Mouse (Mus musculus): Measurements from ENCODE around the gene Tmem217. TPM values are rescaled to one million over a fixed set of nuclear protein-coding genes. Genes with fewer than 3 reads are reported as not detected.
A peak's percentile ranks its signal among the peaks of the same experiment; 100 is the strongest.

Tmem217 gene
- polyA plus RNA-seq, 1 experiment from 2014 or later, result 0.39 TPM

DNA sequence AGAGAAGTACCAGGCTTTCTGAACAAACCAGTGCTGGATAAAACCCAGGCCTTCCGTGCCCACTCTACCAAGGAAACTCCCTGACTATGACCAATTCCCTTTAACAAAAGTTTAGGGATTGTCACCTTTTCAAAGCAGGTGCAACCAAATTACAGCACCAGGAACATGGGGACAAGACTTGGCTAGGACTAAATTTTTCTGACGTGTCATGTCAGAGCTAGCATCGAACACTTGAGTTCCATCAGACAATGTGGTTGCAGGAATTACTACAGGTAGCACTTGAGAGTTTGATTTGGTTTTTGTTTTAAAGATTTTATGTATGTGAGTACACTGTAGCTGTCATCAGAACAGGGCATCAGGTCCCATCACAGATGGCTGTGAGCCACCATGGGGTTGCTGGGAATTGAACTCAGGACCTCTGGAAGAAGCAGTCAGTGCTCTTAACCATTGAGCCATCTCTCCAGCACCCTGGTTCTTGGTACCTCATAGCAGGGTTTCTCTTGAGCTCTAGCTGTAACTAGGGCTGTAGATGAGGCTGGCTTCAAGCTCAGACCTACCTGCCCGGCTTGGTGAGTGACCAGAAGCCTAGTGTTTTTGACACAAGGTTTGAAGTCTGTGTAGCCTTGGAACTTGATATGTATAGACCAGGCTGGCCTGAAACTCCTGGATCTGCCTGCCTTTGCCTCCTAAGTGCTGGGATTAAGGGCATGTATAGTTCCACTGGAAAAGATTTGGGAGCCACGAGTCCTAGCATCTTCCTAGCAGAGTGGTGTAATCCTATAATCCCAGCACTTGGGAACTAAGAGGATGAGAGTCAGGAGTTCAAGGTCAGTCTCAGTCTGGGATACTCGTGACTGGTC, 55.7 kb downstream of the Tmem217 start:
- WGBS, result 83% methylated on average over 6 of the region's 6 CpGs
- Histone ChIP-seq H3K27ac (ENCODE audit: low read depth, low read length) (no peak overlapping the region), H3K4me2 (ENCODE audit: low read depth, low read length) (no peak overlapping the region), H3K4me1 (ENCODE audit: control insufficient read depth, insufficient read depth, low read length) (peaks cover 7% of the 10 kb centered on the region; the same call in 1 of the 2 replicates), H3K4me3 (ENCODE audit: low read depth, low read length) (no peak overlapping the region), H3K27me3 (ENCODE audit: control insufficient read depth, insufficient read depth, low read length) (no peaks in the 10 kb centered on the region), H3K36me3 (ENCODE audit: control insufficient read depth, insufficient read depth, low read length) (peaks cover 7% of the 10 kb centered on the region; the same call in 1 of the 2 replicates), H3K9me3 (ENCODE audit: control insufficient read depth, low read length) (no peaks in the 10 kb centered on the region), H3K9ac (replicated peaks; ENCODE audit: low read depth, low read length) (no peak overlapping the region)
- ATAC-seq (ENCODE audit: low read depth), result no peak

DNA sequence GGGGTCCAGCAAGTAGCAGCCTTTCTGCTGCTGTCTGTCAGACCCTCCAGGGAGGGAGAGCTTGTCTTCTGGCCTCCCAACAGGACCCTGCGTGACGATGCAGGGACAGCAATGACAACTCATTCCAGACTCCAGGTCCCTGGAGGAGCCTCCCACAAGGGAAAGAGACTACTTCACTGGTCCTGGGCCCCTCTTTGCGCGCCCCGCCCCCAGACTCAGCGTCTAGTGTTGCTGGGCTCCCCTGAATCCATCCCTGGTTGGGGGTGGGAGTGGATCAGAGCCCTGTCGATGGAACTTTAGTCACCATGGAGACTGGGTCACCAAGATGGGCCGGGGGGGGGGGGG, 57.5 kb downstream of the Tmem217 start:
- Histone ChIP-seq H3K4me3 (ENCODE audit: low read depth, low read length) (no peak overlapping the region), H3K36me3 (ENCODE audit: control insufficient read depth, insufficient read depth, low read length) (peaks cover 7% of the 10 kb centered on the region; the same call in 1 of the 2 replicates), H3K9me3 (ENCODE audit: control insufficient read depth, low read length) (no peaks in the 10 kb centered on the region), H3K4me1 (ENCODE audit: control insufficient read depth, insufficient read depth, low read length) (peaks cover 7% of the 10 kb centered on the region; the same call in 1 of the 2 replicates), H3K27ac (ENCODE audit: low read depth, low read length) (no peak overlapping the region), H3K9ac (replicated peaks; ENCODE audit: low read depth, low read length) (no peak overlapping the region), H3K4me2 (ENCODE audit: low read depth, low read length) (no peak overlapping the region), H3K27me3 (ENCODE audit: control insufficient read depth, insufficient read depth, low read length) (no peaks in the 10 kb centered on the region; the same call in 1 of the 2 replicates)
- ATAC-seq (ENCODE audit: low read depth), result no peak
- WGBS, result 59% methylated on average over 7 of the region's 8 CpGs

DNA sequence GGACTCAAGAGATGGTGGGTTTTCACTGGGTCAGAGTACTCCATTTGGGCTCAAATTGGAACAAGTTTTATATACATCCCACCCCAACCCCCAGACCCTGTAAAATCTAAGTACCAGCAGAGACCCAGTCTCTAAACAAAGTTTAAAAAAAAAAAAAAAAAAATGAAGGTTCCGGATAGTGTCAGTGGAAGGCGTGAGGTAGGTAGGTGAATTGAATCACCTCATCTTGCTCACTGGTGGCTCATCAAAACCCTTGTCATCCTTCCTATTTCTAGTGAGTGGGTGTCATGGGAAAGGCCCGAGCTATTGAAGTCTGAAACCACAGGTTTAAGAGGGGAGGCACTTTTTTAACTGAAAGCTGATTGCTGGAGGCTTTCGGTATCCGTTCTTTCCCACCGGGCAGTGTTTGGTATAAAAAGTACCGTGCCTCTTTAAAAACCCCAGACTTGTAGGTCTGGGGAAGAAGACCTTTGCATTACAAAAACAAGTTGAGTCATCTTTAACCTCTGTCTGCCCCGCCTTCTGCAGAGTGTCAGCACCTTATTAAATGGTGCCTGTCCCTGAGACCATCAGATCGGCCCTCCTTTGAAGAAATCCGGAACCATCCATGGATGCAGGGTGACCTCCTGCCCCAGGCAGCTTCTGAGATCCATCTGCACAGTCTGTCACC, 58.0 kb downstream of the Tmem217 start:
- H3K4me3 ChIP-seq (ENCODE audit: low read depth, low read length), result no peak overlapping the region
- peaks cover 8% of the 10 kb centered on the region for H3K4me1 ChIP-seq (ENCODE audit: control insufficient read depth, insufficient read depth, low read length)
- H3K27ac ChIP-seq (ENCODE audit: low read depth, low read length), result no peak overlapping the region
- H3K36me3 ChIP-seq (ENCODE audit: control insufficient read depth, insufficient read depth, low read length), result peaks cover 7% of the 10 kb centered on the region; the same call in 1 of the 2 replicates
- no peak overlapping the region for H3K9ac ChIP-seq (replicated peaks; ENCODE audit: low read depth, low read length)
- H3K27me3 ChIP-seq (ENCODE audit: control insufficient read depth, insufficient read depth, low read length), result no peaks in the 10 kb centered on the region; the same call in 1 of the 2 replicates
- 76% methylated on average over 10 of the region's 10 CpGs for WGBS
- no peak overlapping the region for H3K4me2 ChIP-seq (ENCODE audit: low read depth, low read length)
- ATAC-seq (ENCODE audit: low read depth), result no peak
- H3K9me3 ChIP-seq (ENCODE audit: control insufficient read depth, low read length), result no peaks in the 10 kb centered on the region

DNA sequence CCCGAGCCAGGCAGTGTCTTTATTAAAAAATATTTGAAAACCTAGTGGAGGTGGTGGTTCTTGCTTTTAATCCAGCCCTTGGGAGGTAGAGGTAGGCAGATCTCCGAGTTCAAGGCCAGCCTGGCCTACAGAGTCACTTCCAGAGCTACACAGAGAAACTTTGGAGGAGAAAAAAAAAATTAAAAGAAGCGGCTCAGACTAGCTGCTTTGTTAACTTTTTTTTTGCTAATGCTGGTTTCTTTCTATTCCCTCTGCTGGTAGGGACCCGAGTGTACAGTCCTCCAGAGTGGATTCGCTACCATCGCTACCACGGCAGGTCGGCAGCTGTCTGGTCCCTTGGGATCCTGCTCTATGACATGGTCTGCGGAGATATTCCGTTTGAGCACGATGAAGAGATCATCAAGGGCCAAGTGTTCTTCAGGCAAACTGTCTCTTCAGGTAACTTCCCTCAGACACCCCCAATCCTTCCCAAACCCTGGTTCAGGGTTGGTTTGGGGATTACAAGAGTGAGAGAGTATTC, 58.7 kb downstream of the Tmem217 start:
- Histone ChIP-seq H3K4me1 (ENCODE audit: control insufficient read depth, insufficient read depth, low read length) (peaks cover 12% of the 10 kb centered on the region), H3K27me3 (ENCODE audit: control insufficient read depth, insufficient read depth, low read length) (no peaks in the 10 kb centered on the region; the same call in 1 of the 2 replicates), H3K4me2 (ENCODE audit: low read depth, low read length) (no peak overlapping the region), H3K4me3 (ENCODE audit: low read depth, low read length) (no peak overlapping the region), H3K36me3 (ENCODE audit: control insufficient read depth, insufficient read depth, low read length) (peaks cover 7% of the 10 kb centered on the region; the same call in 1 of the 2 replicates), H3K9me3 (ENCODE audit: control insufficient read depth, low read length) (no peaks in the 10 kb centered on the region), H3K9ac (replicated peaks; ENCODE audit: low read depth, low read length) (no peak overlapping the region), H3K27ac (ENCODE audit: low read depth, low read length) (no peak overlapping the region)
- WGBS, result 70% methylated on average over 11 of the region's 11 CpGs
- ATAC-seq (ENCODE audit: low read depth), result no peak

DNA sequence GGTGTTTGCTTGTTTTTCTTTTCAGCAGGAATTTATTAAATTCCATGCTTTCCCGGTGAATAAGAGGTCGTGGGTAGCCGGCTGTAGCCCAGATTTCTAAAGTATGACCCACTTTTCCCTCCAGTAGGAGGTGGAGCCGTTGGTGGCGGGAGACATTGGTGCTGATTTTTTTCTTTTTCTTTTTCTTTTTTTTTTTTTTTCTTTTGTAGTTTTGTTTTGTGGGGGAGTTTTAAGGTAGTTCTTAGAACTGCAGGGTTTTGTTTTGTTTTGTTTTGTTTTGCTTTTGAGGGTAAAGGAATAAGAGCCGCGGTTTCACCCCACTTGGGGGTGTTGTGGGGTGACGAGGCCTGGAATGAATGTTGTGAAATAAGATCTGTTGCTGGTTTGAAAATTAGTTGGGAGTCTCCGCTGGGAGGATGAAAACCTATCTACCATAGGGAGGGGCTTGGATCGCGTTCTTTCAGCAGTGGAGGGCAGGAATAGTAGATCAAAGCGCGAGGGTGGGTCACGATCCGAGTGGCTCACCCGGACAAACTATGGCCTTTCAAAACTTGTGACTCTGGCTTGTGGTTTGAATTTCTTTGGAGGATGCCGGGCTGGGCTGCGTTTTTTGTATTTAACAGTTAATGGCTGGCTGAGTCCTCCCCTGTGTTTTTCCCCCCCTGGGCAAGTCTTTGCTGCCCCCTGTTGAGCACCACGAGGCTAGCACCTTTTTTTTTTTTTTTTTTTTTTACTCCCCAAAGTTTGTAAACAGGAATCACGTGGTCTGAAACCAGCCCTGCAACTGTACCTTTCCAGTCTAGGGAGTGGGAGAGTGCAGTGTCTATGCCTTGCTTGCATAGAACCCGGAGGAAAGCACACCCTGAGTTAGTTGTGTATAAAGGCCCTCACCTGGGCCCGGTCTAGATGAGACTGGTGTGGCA, 59.7 kb downstream of the Tmem217 start:
- no peak for ATAC-seq (ENCODE audit: low read depth)
- Histone ChIP-seq H3K4me3 (ENCODE audit: low read depth, low read length) (peak overlapping the region; percentile 90), H3K4me1 (ENCODE audit: control insufficient read depth, insufficient read depth, low read length) (peaks cover 12% of the 10 kb centered on the region), H3K4me2 (ENCODE audit: low read depth, low read length) (peak overlapping the region; percentile 90), H3K9me3 (ENCODE audit: control insufficient read depth, low read length) (no peaks in the 10 kb centered on the region), H3K27ac (ENCODE audit: low read depth, low read length) (no peak overlapping the region), H3K36me3 (ENCODE audit: control insufficient read depth, insufficient read depth, low read length) (peaks cover 7% of the 10 kb centered on the region; the same call in 1 of the 2 replicates), H3K27me3 (ENCODE audit: control insufficient read depth, insufficient read depth, low read length) (no peaks in the 10 kb centered on the region; the same call in 1 of the 2 replicates), H3K9ac (replicated peaks; ENCODE audit: low read depth, low read length) (peak overlapping the region; percentile 84)
- WGBS, result 1% methylated on average over 22 of the region's 22 CpGs

DNA sequence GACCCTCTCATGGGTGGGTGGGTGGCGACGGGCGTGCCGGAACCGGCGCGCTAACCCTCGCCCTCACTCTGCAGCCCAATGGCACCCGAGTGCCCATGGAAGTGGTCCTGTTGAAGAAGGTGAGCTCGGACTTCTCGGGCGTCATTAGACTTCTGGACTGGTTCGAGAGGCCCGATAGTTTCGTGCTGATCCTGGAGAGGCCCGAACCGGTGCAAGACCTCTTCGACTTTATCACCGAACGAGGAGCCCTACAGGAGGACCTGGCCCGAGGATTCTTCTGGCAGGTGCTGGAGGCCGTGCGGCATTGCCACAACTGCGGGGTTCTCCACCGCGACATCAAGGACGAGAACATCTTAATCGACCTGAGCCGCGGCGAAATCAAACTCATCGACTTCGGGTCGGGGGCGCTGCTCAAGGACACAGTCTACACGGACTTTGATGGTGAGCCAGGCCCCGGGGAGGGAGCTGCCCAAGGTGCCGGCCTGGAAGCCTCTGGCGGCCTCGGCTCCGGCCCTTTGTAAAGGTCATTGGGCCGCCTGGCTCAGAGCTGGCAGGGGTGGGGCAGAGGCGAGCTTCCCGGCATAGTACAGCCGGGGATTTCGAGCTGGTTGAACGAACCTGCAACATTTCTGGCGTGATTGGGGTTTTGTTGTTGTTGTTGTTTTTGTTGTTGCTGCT, 60.5 kb downstream of the Tmem217 start:
- Histone ChIP-seq H3K27ac (ENCODE audit: low read depth, low read length) (0 out of 2 replicates have a peak overlapping the region, but pooled peaks have one; percentile 87), H3K9me3 (ENCODE audit: control insufficient read depth, low read length) (no peaks in the 10 kb centered on the region), H3K36me3 (ENCODE audit: control insufficient read depth, insufficient read depth, low read length) (peaks cover 7% of the 10 kb centered on the region; the same call in 1 of the 2 replicates), H3K4me2 (ENCODE audit: low read depth, low read length) (peak overlapping the region; percentile 90), H3K4me1 (ENCODE audit: control insufficient read depth, insufficient read depth, low read length) (peaks cover 12% of the 10 kb centered on the region), H3K9ac (replicated peaks; ENCODE audit: low read depth, low read length) (peak overlapping the region; percentile 84), H3K27me3 (ENCODE audit: control insufficient read depth, insufficient read depth, low read length) (no peaks in the 10 kb centered on the region; the same call in 1 of the 2 replicates), H3K4me3 (ENCODE audit: low read depth, low read length) (peak overlapping the region; percentile 90)
- ATAC-seq (ENCODE audit: low read depth), result no peak; the same call in 1 of the 2 replicates
- WGBS, result under 1% methylated on average over 48 of the region's 48 CpGs

DNA sequence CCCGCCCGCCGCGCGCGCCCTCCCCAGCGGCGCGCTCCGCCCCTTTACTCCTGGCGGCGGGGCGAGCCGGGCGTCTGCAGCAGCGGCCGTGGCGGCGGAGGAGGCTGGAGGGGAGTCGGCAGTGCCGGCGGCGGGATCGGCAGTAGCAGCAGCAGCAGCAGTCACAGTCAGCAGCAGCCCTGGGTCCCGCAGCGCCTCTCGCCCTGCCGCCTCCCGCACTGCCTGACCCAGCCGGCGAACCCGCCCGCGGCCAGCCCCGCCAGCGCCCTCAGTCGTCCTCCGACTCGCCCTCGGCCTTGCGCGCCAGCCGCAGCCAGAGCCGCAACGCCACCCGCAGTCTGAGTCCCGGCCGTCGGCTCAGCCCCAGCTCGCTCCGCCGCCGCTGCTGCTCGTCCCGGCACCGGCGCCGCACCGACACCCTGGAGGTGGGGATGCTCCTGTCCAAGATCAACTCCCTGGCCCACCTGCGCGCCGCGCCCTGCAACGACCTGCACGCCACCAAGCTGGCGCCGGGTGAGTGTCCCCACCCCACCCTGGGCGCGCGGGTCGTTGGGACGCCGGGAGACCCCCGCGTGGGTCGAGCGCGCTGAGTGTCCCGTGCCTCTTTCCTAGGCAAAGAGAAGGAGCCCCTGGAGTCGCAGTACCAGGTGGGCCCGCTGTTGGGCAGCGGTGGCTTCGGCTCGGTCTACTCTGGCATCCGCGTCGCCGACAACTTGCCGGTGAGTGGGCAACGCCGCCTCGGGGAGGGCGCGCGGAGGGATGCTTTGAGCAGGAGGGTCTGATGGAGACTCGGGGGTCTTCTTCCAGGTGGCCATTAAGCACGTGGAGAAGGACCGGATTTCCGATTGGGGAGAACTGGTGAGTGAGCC, 61.2 kb downstream of the Tmem217 start, which contains the start of gene Pim1:
TSS of gene Pim1 (plus strand) at position 41 of the 869 bp plus-strand sequence.
- ATAC-seq (ENCODE audit: low read depth), result peak; percentile 78
- Histone ChIP-seq H3K27ac (ENCODE audit: low read depth, low read length) (peak within 1 kb of the TSS; percentile 87), H3K4me1 (ENCODE audit: control insufficient read depth, insufficient read depth, low read length) (peaks cover 12% of the 10 kb centered on the region), H3K9me3 (ENCODE audit: control insufficient read depth, low read length) (no peaks in the 10 kb centered on the region), H3K9ac (replicated peaks; ENCODE audit: low read depth, low read length) (peak within 1 kb of the TSS; percentile 84), H3K4me3 (ENCODE audit: low read depth, low read length) (peak within 1 kb of the TSS; percentile 90), H3K36me3 (ENCODE audit: control insufficient read depth, insufficient read depth, low read length) (peaks cover 7% of the 10 kb centered on the region; the same call in 1 of the 2 replicates), H3K4me2 (ENCODE audit: low read depth, low read length) (peak within 1 kb of the TSS; percentile 90), H3K27me3 (ENCODE audit: control insufficient read depth, insufficient read depth, low read length) (no peaks in the 10 kb centered on the region; the same call in 1 of the 2 replicates)
- WGBS, result under 1% methylated on average over 73 of the region's 99 CpGs

All from neural tube, embryonic 14.5 days (tissue).